Mouse (Mus musculus): ENCODE data around the gene Nhsl2.
"Not testable (repeated sequence)": the region's sequence is repeated elsewhere in the genome, so short reads cannot be mapped to it uniquely, and the experiment has no call there.

Gene Nhsl2

GRCm38 (mm10) chrX:102085798-102086443, 236.7 kb downstream of the Nhsl2 start:
- DNase-seq (ENCODE audit: low spot score), result no peak

GRCm38 (mm10) chrX:102090605-102091004, 241.4 kb downstream of the Nhsl2 start:
- DNase-seq (ENCODE audit: low spot score), result no peak

GRCm38 (mm10) chrX:102094381-102094904, 245.3 kb downstream of the Nhsl2 start:
- no peak for DNase-seq (ENCODE audit: low spot score)

- no peak for DNase-seq (ENCODE audit: low spot score)
These were observed 252.7 kb downstream of the Nhsl2 start for GRCm38 (mm10) chrX:102101886-102102285.

- not testable (repeated sequence) for DNase-seq (ENCODE audit: low spot score)
These were observed 254.6 kb downstream of the Nhsl2 start for GRCm38 (mm10) chrX:102103830-102104229.

- not testable (repeated sequence) for DNase-seq (ENCODE audit: low spot score)
These were observed 260.2 kb downstream of the Nhsl2 start for GRCm38 (mm10) chrX:102109349-102109748.

GRCm38 (mm10) chrX:102115676-102116075, 266.5 kb downstream of the Nhsl2 start:
- DNase-seq (ENCODE audit: low spot score), result no peak

- peak; percentile 79 for DNase-seq (ENCODE audit: low spot score)
These were observed 270.1 kb downstream of the Nhsl2 start, which contains the start of gene Pin4 for GRCm38 (mm10) chrX:102119042-102119864. TSS of gene Pin4 (plus strand) at chrX:102119447.

GRCm38 (mm10) chrX:102121321-102121720, 272.1 kb downstream of the Nhsl2 start:
- no peak for DNase-seq (ENCODE audit: low spot score)

GRCm38 (mm10) chrX:102141157-102141556, 292.0 kb downstream of the Nhsl2 start:
- DNase-seq (ENCODE audit: low spot score), result no peak

Measured in ovary, postnatal 14 days (tissue).